Comparison of ENCODE assay signal across 14 mouse cellular contexts in genomic region chr9:83634703-83635102, GRCm38 (mm10).
"Had no signal": no experiment of that assay in that cellular context is flagged by ENCODE, and none has a peak within 500 bp of the region (broad histone marks: within the 10 kb centered on the region; RNA-seq: fewer than 3 reads in every experiment).

No protein-coding gene starts in this region.

- H3K9ac ChIP-seq: liver, embryonic 15.5 days; neural tube, embryonic 12.5 days; stomach, embryonic 15.5 days had no signal

- H3K4me2 ChIP-seq: liver, embryonic 11.5 days; liver, embryonic 15.5 days; neural tube, embryonic 12.5 days; stomach, embryonic 15.5 days had no signal

- H3K36me3 ChIP-seq: liver, embryonic 15.5 days; neural tube, embryonic 12.5 days; stomach, embryonic 15.5 days had no signal

- H3K27me3 ChIP-seq: liver, embryonic 15.5 days; neural tube, embryonic 12.5 days; stomach, embryonic 15.5 days had no signal

- H3K27ac ChIP-seq: liver, embryonic 15.5 days; neural tube, embryonic 12.5 days; stomach, embryonic 15.5 days had no signal

- ATAC-seq: inflammation-experienced regulatory T-cells, adult 6 months; lung, postnatal 0 days had no signal

- H3K9me3 ChIP-seq: liver, embryonic 15.5 days; neural tube, embryonic 12.5 days; stomach, embryonic 15.5 days had no signal

- DNase-seq: kidney, adult 11 months; kidney, adult 9 months; kidney, postnatal 25 days; layer of hippocampus, adult 9-11 months; lung, adult 2 months; lung, postnatal 36 days; right cerebral cortex, postnatal 14 days; thymus, postnatal 36 days had no signal

- H3K4me1 ChIP-seq: liver, embryonic 15.5 days; stomach, embryonic 15.5 days had no signal

- H3K4me3 ChIP-seq: liver, embryonic 15.5 days; neural tube, embryonic 12.5 days; stomach, embryonic 15.5 days had no signal
